Mouse (Mus musculus): Measurements from ENCODE around the gene Slc17a8.

DNA sequence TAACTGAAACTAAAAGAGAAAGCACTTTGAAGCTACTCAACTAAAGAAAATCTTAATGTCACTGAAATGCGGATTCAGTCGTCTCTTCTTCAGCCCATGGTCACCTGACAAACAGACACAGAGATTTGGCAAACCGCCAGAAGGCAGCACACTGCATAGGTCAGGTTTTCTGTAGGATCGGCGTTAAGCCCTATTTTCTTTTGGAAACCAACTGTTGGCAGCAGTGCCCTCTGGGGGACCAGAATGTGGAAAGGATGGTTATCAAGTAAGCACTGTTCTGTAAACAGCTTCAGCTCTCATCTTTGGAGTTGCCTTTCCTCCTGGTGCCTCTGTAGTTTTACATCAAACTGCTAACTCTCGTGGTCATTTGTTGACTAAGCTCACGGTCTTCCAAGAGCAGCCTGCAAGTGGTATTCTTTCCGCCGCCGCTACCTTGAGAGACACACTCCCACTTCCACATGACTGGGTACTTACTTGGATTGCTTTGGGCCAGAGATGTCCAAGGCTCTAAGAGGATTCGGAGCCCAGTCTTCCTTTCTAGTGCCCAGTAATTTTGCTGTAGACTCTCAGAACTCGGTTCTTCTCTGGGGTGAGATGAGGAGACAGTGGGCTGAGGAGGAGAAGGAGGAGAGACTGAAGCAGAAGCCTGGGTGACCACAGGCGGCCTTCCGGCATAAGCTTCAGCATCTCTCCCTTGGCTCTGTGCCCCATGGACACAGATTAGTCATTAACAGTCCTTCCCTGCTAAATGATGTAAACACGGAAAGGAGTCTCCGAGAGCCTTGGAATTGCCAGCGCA, 87.9 kb downstream of the Slc17a8 start, which contains the start of gene Nr1h4:
- no peak for TF ChIP-seq CTCF (IDR thresholded peaks at IDR 0.05; ENCODE audit: low read depth, low read length)
- TF ChIP-seq POLR2A (IDR thresholded peaks at IDR 0.05; ENCODE audit: insufficient read depth, low read length) = no peak
- TF ChIP-seq EP300 (IDR thresholded peaks at IDR 0.05; ENCODE audit: insufficient read depth, low read depth, low read length) = no peak
